Mouse (Mus musculus) limb, embryonic 14.5 days (tissue): Measurements from ENCODE around the gene Pgm2. TPM values are rescaled to one million over a fixed set of nuclear protein-coding genes. Genes with fewer than 3 reads are reported as not detected.

Source experiments
- ATAC-seq: fragments of 200-750 bp; cut with Nextera tagmentation; 2 replicates; pipeline ENCODE4 v1.8.0; 2017; ENCODE audit warnings: low read depth, moderate number of reproducible peaks, moderate TSS enrichment; ENCODE audit not compliant: low FRiP score
- DNase-seq: peaks from one replicate; pipeline ENCODE4 v3.0.0-alpha.2; 2015; ENCODE audit warnings: low spot score
- H3K27ac ChIP-seq: fragments of 300-500 bp; sonication (generic); replicated peaks from 2 replicates; pipeline ENCODE4 v1.5.1; 2014; ENCODE audit warnings: low read depth, mild to moderate bottlenecking, low read length, moderate library complexity, mixed read lengths
- H3K27me3 ChIP-seq: fragments of 300-500 bp; sonication (generic); 2 replicates; pipeline ENCODE4 v1.6.1; 2014; ENCODE audit warnings: low read length, mixed read lengths; ENCODE audit not compliant: control insufficient read depth, insufficient read depth
- H3K36me3 ChIP-seq: fragments of 300-500 bp; sonication (generic); 2 replicates; pipeline ENCODE4 v1.6.1; 2014; ENCODE audit warnings: mild to moderate bottlenecking, low read length, moderate library complexity, mixed read lengths; ENCODE audit not compliant: control insufficient read depth, insufficient read depth
- H3K4me1 ChIP-seq: fragments of 300-500 bp; sonication (generic); 2 replicates; pipeline ENCODE4 v1.6.1; 2014; ENCODE audit warnings: antibody characterized with exemption, low read length, mixed read lengths; ENCODE audit not compliant: control insufficient read depth, insufficient read depth
- H3K4me2 ChIP-seq: fragments of 300-500 bp; sonication (generic); replicated peaks from 2 replicates; pipeline ENCODE4 v1.6.1; 2014; ENCODE audit warnings: low read depth, mild to moderate bottlenecking, low read length, moderate library complexity; ENCODE audit not compliant: severe bottlenecking
- H3K4me3 ChIP-seq: fragments of 300-500 bp; sonication (generic); replicated peaks from 2 replicates; pipeline ENCODE4 v1.5.1; 2014; ENCODE audit warnings: low read length
- H3K9ac ChIP-seq: fragments of 300-500 bp; sonication (generic); 2 replicates; pipeline ENCODE4 v1.6.1; 2014; ENCODE audit warnings: mild to moderate bottlenecking, low read depth, low read length, moderate library complexity; ENCODE audit not compliant: severe bottlenecking
- H3K9me3 ChIP-seq: fragments of 300-500 bp; sonication (generic); 2 replicates; pipeline ENCODE4 v1.6.1; 2016; ENCODE audit warnings: low read length; ENCODE audit not compliant: control insufficient read depth
- POLR2A ChIP-seq: fragments of 200-500 bp; IDR thresholded peaks from 2 replicates; pipeline ENCODE4 v1.8.0; 2012; ENCODE audit warnings: inconsistent platforms, mild to moderate bottlenecking, moderate library complexity, borderline replicate concordance; ENCODE audit not compliant: insufficient read depth, insufficient read length; ENCODE audit errors: extremely low read depth
- WGBS: fragments of 180-500 bp; shearing (Covaris S2); extraction: QIAGEN DNeasy Blood & Tissue Kit; methylation state at CpG from one replicate; pipeline ENCODE4 v1.1.7; 2014; 5-methylcytosine and 5-hydroxymethylcytosine counted together
- microRNA-seq: library from miRNA; unstranded; fragments of <30 nt; microRNA quantifications from one replicate; pipeline ENCODE4, GENCODE M21; 2016
- polyA plus RNA-seq, 2 experiments: library from polyadenylated mRNA; depleted of rRNA in 1 of 2; stranded (reverse) in 1 of 2; unstranded in 1 of 2; fragments of >200 nt; fragmentation: Nextera tagmentation in 1 of 2; extraction: Ambion mirVana in 1 of 2; gene quantifications; 2 replicates each; pipeline versions ENCODE4 v1.2.1 to v1.2.3; 2012 to 2014

The Pgm2 gene
- polyA plus RNA-seq, 2 experiments: 26.4 to 26.5 TPM

DNA sequence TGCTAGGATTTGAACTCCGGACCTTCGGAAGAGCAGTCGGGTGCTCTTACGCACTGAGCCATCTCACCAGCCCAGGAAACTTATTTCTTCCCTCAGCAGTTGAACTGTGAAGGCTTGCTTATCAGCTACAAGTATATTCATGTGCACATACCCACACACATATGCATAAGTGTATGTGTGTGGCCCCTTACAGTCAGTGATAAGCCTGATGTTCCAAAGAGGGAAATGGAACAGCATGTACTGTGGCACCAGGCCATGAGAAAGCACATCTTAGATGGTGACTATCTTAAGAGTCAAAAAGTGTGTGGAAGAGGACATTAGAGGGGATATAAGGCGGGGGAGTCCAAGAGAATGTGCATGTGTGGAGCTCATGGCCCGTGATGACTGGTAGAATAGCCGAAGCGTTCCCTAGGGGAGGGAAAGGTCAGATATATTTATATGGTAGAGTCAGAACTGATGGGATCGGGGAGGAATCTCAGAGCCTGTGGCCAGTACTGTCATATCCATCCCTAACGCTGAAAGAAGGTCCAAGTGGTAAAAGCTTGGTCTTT, 76.3 kb downstream of the Pgm2 start:
- Histone ChIP-seq H3K4me3 (no peak overlapping the region), H3K27ac (no peak overlapping the region), H3K27me3 (no peaks in the 10 kb centered on the region), H3K9ac (no peak overlapping the region), H3K36me3 (no peaks in the 10 kb centered on the region), H3K9me3 (no peaks in the 10 kb centered on the region), H3K4me2 (no peak overlapping the region), H3K4me1 (no peaks in the 10 kb centered on the region)
- ATAC-seq (no peak), DNase-seq (no peak)
- no peak for TF ChIP-seq POLR2A
- WGBS: 91% methylated on average over 10 of the region's 10 CpGs

DNA sequence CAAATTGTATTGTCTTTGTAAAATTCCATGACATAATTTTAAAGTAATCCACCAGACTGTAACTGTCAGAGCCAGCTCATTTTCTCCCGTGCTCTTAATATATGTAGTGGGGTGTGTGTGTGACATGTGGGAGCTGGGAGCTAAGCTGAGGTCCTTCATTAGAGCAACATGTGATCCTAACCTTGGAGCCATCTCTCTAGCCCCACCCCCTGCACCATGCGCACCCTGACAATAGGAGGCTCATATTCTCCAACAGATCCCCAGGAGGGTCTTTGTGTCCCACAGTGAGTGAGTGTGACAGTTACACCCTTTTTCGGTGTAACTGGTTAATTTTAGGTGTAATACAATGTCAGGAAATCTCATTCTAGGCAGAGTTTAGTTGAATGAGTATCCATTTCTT, 80.1 kb downstream of the Pgm2 start:
- H3K36me3 ChIP-seq: no peaks in the 10 kb centered on the region
- no peaks in the 10 kb centered on the region for H3K9me3 ChIP-seq
- 66% methylated on average over 3 of the region's 3 CpGs for WGBS
- H3K4me3 ChIP-seq: no peak overlapping the region
- H3K27me3 ChIP-seq: no peaks in the 10 kb centered on the region
- no peak for TF ChIP-seq POLR2A
- H3K9ac ChIP-seq: no peak overlapping the region
- DNase-seq: no peak
- no peaks in the 10 kb centered on the region for H3K4me1 ChIP-seq
- no peak overlapping the region for H3K4me2 ChIP-seq
- no peak for ATAC-seq
- no peak overlapping the region for H3K27ac ChIP-seq

DNA sequence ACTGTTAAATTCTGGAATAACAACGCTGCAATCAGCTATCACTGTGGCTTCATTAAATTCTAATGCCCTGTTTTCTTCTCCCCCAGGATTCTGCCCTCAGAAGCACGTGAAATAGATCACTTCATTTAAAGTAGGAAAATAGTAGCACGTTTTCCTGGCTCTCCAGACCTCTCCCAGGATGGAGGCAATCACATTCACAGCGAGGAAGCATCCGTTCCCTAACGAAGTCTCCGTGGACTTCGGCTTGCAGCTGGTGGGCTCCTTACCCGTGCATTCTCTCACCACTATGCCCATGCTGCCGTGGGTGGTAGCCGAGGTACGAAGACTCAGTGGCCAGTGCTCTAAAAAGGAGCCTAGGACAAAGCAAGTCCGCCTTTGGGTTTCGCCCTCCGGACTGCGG, 80.6 kb downstream of the Pgm2 start:
- H3K9me3 ChIP-seq: no peaks in the 10 kb centered on the region
- H3K36me3 ChIP-seq: no peaks in the 10 kb centered on the region
- H3K4me2 ChIP-seq: no peak overlapping the region
- H3K4me1 ChIP-seq: no peaks in the 10 kb centered on the region
- no peak for DNase-seq
- H3K9ac ChIP-seq: no peak overlapping the region
- no peak overlapping the region for H3K27ac ChIP-seq
- TF ChIP-seq POLR2A: no peak
- no peaks in the 10 kb centered on the region for H3K27me3 ChIP-seq
- 72% methylated on average over 16 of the region's 16 CpGs for WGBS
- no peak overlapping the region for H3K4me3 ChIP-seq
- no peak for ATAC-seq

DNA sequence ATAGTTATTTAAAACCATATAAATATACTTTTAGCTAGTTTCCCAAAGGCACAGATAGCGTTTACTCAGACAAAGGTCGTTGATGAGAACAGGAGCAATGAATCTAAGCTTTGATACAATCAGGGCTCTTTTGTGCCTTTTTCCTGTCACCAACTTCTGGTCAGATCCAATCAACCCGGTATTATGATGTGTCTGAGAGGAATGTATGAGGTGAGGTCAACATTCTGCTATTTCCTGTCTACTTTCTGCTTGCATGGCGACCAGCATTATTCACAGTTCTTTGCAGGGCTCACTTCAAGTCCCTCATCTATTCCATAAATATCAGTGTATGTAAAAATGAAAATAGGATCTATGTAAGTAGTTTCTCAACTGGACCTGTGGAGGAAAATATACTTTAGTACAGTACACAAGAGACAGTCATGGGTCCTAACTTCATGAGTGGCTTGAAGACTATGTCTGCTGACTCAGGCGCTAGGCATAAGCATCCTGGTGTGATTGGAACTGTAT, 81.7 kb downstream of the Pgm2 start:
- Histone ChIP-seq H3K36me3 (no peaks in the 10 kb centered on the region), H3K4me2 (no peak overlapping the region), H3K9ac (no peak overlapping the region), H3K4me3 (no peak overlapping the region), H3K27ac (no peak overlapping the region), H3K4me1 (no peaks in the 10 kb centered on the region), H3K27me3 (no peaks in the 10 kb centered on the region), H3K9me3 (no peaks in the 10 kb centered on the region)
- WGBS: 73% methylated on average over 5 of the region's 5 CpGs
- TF ChIP-seq POLR2A: no peak
- DNase-seq: no peak
- ATAC-seq: no peak

Small RNAs within 50 kb of the gene (microRNA-seq; reads per million reads assigned to microRNA genes)
- gene Gm22395: not detected
- not detected for gene Gm23967

Other genes starting within 250 kb of the Pgm2 start
- gene Rell1, start 124.1 kb upstream of the Pgm2 start, polyA plus RNA-seq (2012; rRNA removed): 12.5 and 12.8 TPM in 2 replicates
- 11.9 and 12.2 TPM in 2 replicates for gene Rell1, start 124.1 kb upstream of the Pgm2 start, polyA plus RNA-seq (2014; fragmentation: Nextera tagmentation; extraction: Ambion mirVana)
- gene Tbc1d1, start 63.4 kb downstream of the Pgm2 start, polyA plus RNA-seq (2012; rRNA removed): 22.9 and 25.5 TPM in 2 replicates
- gene Tbc1d1, start 63.4 kb downstream of the Pgm2 start, polyA plus RNA-seq (2014; fragmentation: Nextera tagmentation; extraction: Ambion mirVana): 23.1 and 25.8 TPM in 2 replicates